Mouse (Mus musculus): Measurements from ENCODE around the gene Zbtb3. TPM values are rescaled to one million over a fixed set of nuclear protein-coding genes. Genes with fewer than 3 reads are reported as not detected.

Zbtb3 gene
- 1.8 TPM in 2 replicates for polyA plus RNA-seq (2012; rRNA removed)

DNA sequence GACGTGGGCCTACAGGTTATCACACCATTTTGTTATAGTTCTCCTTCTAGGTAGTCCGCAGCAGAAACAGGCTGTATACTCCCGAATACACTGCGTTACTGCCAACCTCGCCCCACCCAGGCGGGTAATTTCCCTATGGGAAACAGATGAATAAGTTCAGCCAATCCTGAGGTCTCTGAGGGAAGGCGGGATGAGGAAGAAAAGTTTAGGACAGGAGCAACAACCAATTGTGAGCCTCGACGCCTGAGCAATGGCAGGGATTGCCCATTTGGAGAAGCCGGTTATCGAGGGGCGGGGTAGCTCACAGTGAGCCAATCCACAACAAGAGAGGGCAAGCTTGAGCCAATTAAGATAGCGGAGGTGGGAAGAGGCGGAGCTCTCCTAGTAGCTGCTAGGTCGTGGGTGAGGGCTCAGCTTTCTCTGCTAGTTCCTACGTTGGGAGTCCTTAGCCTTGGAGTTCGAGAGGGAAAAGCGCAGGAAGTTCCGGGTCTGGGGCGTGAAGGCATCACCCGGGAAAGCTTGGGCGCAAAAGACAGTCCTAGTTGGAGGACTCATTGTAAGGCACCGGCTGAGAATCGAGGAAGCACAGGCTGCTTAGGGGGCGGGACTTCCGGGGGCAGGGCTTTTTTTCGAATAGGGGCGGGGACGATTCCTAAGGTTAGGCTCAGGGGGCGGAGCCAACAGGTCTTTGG is at the start of gene Zbtb3:
TSS of gene Zbtb3 (plus strand) at position 426 of the 692 bp plus-strand sequence.
- under 1% methylated on average over 30 of the region's 30 CpGs for WGBS

DNA sequence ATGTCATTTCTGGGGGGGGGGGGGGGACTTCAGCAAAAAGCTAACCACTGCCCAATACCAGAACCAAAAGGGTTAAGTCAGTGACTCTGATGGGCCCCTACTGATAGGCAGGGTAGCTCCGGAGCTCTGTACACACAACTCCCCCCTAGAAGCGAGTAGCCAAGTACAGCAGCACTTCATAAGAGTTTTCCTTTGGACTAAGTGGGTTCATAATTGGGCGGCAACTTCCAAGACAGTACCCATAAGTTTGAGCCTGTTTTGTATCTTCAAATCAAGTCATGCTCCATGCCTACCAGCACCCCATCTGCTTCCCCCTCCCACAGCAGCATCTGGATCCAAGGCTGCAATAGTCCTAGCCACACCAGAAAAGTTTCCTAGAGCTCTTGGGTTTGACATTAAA is 46.7 kb upstream of the Zbtb3 start:
- WGBS: 57% methylated on average over 3 of the region's 3 CpGs
- DNase-seq (ENCODE audit: low read depth, low spot score): no peak

More for the DNA sequence above, at the start of gene Zbtb3:
- DNase-seq (ENCODE audit: low read depth, low spot score): peak; percentile 99

DNA sequence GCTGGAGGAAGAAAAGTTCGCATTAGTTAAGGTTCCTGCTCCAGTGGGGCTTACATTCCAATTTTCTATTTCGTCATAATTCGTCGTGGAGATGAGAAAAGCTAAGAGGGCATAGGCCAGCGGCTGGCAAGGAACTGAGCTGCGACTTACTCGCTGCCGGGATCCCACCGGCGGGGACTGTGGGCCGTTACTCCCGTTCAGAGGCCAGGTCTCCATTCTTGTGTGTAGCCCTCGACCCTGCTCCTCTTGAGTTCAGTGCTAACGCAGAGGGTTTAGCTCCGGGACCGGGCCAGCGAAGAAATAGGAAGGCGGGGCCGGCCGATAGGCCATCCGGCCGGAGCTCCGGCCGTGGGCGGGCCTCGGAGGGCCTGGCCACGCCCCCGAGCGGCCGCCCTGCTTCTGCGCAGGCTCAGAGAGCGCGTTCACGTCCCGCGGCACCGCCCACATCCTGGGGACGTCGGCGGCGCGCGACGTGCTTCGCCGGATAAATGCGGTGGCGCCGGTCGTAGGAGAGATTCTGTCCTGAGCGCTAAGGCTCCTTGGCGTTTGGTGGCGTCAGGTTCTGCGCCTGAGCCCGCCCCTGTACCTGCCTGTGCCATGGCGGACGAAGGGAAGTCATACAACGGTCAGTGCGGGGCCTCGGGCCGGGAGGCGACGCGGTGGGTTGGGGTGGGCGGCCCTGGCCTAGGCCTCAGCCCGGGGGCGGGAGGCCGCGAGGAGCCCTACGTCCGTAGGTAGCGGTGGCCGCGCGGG is 45.5 kb upstream of the Zbtb3 start, which contains the start of gene Nxf1:
TSS of gene Nxf1 (plus strand) at position 439 of the 753 bp plus-strand sequence.
- under 1% methylated on average over 75 of the region's 75 CpGs for WGBS
- DNase-seq (ENCODE audit: low read depth, low spot score): peak; percentile 67

DNA sequence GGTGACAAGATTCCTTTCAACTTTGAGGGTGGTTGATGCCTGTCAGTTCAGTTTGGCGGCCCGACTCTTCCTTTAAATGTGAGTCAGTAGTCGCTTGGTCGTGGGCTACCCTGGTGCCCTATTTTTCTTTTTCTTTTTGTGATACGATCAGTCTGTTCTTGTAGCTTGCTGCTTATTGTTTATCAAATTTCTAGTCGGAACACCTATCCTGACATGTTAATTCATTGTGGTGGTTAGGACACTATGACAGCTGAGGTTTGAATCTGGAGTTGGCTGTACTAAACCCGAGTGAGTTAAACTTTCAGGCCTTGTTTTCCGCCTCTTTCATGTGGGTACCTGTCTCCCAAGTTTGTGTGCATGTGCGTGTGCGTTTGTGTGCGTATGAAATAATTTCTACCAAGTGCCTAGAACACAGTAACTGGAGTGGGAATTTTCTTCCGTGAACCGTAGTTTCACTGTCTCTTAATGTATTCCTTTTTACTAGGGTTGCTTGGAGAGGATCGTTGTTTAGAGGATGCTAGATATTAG is 44.8 kb upstream of the Zbtb3 start:
- DNase-seq (ENCODE audit: low read depth, low spot score): no peak
- 1% methylated on average over 14 of the region's 14 CpGs for WGBS

DNA sequence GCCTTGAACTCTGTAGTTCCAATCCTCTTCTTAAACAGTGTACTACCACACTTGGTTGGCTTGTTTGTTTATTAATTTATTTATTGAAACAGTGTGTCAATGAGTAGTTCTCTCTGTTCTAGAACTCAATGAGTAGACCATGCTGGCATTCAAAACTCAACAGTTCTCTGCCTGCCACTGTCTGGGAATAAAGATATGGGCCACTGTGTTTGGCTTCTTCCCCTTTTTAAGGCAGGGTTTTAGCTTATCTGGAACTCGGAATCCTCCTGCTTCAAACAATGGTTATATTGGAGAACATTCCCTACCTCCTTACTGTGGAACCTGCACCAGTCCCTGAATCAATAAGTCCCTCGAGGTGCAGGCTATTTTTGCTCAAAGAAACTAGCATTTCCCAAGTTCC is 43.5 kb upstream of the Zbtb3 start:
- WGBS: 70% methylated on average over 2 of the region's 2 CpGs
- DNase-seq (ENCODE audit: low read depth, low spot score): no peak

DNA sequence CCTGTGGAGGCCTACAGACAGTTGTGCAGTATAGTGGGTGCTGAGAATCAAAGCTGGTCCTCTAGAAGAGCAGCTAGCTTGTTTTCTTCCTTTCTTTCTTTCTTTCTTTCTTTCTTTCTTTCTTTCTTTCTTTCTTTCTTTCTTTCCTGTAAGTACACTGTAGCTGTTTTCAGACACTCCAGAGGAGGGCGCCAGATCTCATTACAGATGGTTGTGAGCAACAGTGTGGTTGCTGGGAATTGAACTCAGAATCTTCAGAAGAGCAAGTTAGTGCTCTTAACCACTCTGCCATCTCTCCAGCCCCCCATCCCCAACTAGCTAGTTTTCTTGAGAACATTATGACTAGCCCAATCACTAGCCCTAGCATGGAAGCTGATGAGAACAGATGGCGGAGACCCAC is 41.6 kb upstream of the Zbtb3 start:
- WGBS: 93% methylated on average over 2 of the region's 2 CpGs
- DNase-seq (ENCODE audit: low read depth, low spot score): no peak

DNA sequence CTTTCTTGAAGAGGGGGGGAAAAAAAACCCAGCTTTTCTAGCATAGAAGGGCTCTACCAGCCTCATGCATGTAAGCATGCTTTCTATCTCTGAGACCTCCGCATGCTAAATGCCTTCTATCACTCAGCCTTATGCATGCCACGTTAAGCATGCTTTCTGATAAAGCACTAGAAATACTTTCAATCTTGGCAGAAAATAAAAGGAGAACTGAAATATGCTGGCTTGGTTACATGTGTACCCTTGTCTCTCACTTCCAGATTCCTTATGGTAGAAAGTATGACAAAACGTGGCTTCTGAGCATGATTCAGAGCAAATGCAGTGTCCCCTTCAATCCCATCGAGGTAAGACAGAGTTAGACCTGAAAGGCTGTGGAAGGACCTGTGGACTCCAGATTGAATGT is 39.1 kb upstream of the Zbtb3 start:
- WGBS: 84% methylated on average over 4 of the region's 4 CpGs
- no peak for DNase-seq (ENCODE audit: low read depth, low spot score)

DNA sequence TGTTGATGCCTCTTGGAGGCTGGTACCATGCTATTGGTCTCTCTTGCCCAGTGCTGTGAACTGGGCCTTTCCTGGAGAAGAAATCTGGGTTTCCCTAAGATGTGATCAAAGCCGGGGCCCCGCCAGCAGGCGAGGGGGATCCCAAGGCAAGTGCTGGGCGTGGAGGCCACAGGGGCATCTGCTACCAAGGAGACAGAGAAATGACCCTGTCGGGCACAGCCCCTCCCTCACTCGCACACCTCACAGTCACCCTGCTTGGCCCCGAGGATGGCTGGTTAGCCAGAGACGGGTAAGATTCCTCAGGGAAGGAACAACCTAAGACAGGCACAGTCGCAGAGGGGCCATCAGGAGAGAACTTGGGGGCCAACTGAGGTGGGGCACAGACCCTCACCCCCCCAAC is 36.8 kb upstream of the Zbtb3 start:
- DNase-seq (ENCODE audit: low read depth, low spot score): no peak
- 96% methylated on average over 9 of the region's 9 CpGs for WGBS

DNA sequence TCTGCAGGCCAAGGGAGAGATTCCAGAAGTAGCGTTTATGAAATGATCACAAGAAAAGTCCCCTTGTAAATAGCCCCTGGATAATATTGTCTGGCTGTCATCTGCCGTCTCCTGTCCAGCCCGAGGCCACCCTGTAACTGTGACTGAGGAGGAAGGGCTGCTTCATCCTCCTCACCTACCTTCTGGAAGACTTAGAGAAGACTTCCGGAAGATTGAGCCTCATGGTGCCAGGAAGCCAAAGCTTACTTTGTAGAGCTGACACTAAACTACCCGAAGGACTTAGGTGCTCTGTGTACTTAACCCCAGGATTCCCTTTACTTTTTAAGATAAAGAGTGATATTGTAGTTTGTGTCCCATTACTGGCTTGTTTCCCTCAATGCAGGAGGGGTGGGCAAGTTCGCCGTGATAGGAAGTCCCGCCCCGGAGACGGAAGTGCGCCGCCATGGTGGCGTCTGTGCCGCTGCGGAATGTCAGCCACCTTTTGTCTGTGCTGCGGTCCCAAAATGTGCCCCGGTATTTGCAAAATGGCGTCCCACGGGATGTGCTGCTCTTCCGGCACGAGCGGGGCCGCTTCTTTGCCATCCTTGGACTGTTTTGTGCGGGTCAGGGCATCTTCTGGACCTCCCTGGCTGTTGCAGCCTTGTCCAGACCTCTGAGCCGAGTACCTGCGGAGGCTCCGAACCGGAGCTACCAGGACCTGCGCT is 31.6 kb upstream of the Zbtb3 start, which contains the start of gene Tmem223:
TSS of gene Tmem223 (plus strand) at position 430 of the 704 bp plus-strand sequence.
- peak; percentile 52 for DNase-seq (ENCODE audit: low read depth, low spot score)
- WGBS: 10% methylated on average over 29 of the region's 29 CpGs

DNA sequence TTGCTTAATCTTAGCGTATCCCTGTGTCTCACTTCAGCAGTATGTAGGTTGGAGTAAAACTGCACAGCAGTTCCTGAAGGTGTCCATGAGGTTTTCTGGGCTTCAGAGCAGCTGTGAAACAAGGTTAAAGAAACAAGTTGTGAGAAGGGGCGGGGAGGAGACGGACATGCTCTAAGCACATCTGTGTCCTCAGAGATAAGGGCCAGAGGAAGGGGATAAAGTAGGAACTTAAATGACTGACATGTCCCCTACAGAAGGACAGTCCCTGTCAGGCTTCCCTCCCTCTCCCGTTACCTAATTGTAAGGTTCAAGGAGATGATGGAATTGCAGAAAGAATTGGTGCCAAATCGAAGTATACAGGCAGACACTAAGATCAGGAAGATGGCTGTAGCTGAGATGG is 29.4 kb upstream of the Zbtb3 start:
- no peak for DNase-seq (ENCODE audit: low read depth, low spot score)
- WGBS: 51% methylated on average over 5 of the region's 5 CpGs

DNA sequence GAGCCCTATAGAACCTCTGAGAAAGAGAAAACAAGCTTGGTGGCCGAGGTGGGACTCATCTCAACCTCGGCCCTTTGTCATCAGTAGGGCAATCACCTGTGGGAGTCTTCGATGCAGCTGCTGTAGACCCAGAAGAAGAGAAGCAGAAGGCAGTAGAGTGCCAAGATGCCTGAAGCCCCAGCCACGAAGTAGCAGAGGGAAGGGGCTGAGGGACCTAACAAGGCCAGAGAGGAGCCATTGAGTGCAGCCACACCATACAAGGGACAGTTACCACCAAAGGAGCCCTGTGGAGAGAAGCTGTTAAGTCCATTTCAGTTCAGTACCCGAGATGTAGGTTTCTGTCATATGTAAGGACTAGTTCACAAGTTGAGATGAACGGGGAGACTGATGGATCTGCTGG is 28.9 kb upstream of the Zbtb3 start:
- 15% methylated on average over 6 of the region's 6 CpGs for WGBS
- DNase-seq (ENCODE audit: low read depth, low spot score): no peak

DNA sequence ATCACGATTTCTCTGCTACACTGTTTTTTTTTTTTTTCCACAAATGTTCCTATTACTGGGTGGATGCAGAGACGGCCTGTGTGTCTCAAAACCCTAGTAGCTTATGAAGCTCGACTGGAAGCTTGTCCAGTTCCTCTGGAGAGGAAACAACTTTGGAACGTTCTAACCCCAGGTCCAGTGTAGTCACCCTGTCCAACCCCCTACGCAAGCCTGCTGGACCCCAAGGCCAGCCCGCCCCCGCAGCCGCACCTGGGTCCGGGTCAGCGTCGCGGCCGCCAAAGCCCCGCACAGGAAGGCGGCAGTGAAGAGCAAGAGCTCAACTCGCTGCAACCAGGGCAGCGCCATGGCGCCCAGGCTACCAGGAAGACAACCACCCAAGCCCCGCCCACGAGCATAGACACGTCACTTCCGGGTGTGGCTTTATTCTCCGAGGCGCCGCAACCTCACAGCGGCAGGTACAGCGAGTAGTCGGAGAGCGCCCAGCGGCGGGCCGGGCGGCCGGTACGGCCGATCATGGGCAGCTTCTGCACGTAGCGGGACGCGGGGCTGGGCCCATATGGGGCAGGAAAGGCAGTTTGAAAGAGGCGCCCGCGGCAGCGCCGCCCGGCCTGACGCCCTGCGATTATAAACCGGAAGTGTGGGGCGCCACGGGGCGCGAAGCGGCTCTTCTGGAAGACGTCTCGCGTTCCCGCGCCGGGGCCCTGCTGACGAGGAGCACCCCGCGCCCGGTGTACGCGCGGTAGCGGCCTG is 28.1 kb upstream of the Zbtb3 start, which contains the start of gene Tmem179b:
TSS of gene Tmem179b (minus strand) at position 382 of the 750 bp plus-strand sequence.
- peak; percentile 93 for DNase-seq (ENCODE audit: low read depth, low spot score)
- under 1% methylated on average over 68 of the region's 68 CpGs for WGBS

DNA sequence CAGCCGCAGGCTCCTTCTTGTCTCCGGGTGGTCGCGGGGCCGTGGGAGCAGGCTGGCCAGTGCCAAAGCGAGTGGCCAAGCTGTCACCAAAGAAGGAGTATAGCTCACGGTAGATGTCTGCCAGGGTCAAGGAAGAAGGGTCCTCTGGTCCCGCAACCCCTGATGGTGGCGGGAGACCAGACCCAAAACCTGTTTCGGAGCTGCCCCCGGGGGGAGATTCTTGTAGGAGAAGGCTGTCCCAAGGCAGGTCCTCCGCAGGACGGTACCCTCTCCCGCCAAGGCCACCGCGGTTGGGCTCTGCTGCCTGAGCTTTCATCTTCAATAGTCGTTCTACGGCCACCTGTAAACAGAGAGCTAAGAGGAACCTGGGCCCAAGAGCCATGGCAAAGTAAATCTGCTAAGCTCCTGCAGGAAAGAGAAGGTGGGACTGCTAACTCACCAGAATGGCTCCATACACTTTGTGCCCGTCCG is 27.4 kb upstream of the Zbtb3 start:
- no peak for DNase-seq (ENCODE audit: low read depth, low spot score)

DNA sequence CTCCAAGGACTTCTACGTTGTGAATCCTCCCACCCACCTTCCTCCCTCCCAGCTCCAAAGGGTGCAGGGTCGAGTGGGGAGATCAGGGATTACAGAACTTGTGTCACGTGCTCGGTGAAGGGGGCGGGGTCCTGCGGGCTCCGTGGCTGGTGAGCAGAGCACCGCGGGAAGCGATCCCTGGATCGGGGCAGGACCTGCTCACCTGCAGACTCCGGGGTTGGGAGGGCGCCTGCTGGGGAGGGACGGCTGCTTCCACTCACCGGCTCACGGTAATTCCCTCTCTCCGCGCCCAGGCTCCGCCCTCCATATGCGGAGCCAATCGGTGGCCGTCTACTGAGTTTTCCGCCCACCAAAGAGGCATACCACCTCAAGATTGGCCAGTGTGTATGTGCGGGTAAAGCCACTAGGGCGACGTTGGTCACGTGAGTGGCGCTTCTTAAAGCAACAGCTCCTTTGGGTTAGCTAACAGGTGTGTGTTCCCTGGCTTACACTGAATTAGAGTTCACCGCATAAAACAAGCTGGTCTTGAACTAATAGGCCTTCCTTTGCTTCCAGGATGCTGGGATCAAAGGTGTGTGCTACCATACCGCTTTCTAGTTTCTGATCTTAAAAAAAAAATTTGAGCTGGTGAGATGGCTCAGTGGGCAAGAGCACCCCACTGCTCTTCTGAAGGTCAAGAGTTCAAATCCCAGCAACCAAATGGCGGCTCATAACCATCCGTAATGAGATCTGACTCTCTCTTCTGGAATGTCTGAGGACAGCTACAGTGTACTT is 16.2 kb upstream of the Zbtb3 start, which contains the start of gene Taf6l:
TSS of gene Taf6l (minus strand) at position 410 of the 774 bp plus-strand sequence.
- DNase-seq (ENCODE audit: low read depth, low spot score): peak; percentile 95
- under 1% methylated on average over 32 of the region's 32 CpGs for WGBS

More for the DNA sequence above, 27.4 kb upstream of the Zbtb3 start:
- WGBS: 3% methylated on average over 20 of the region's 20 CpGs

DNA sequence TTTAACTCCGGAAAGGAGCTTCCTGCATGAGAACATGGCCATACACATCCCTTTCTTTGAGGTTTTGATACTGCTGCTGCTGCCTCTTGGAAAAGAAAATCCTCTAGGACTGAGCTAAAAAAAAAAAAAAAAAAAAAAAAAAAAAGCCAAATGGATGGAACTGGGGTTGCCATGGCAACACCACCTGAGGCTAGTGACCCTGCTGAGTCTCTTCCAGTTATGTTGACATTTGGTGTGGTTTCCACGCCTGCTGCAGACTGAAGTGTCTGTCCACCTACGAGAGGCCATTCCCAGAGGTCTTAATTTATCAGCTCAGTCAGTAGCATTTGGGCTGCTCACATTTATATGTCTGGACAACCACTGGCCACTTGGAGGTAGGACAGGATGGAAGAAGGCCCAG is 13.8 kb upstream of the Zbtb3 start:
- 47% methylated on average over 3 of the region's 3 CpGs for WGBS
- no peak for DNase-seq (ENCODE audit: low read depth, low spot score)

DNA sequence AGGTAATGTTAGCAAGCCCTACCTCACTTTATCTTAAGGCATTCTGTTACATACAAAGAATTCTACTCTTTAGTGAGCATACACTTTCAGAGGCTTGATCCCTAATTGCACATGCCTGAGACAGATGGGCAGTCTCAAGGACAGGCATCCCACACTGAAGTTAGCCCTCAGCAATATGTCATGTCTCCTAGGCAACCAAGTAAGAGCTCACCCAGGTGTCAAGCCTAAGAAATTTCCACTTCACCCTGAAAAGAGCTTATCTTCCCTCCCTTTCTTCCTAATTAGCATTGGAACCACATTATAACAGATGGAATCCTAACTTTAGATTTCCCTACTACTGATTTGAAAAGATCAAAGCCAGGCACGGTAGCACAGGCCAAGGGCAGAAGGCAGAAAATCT is 13.2 kb upstream of the Zbtb3 start:
- no peak for DNase-seq (ENCODE audit: low read depth, low spot score)
- WGBS: 65% methylated on average over 1 of the region's 1 CpGs

DNA sequence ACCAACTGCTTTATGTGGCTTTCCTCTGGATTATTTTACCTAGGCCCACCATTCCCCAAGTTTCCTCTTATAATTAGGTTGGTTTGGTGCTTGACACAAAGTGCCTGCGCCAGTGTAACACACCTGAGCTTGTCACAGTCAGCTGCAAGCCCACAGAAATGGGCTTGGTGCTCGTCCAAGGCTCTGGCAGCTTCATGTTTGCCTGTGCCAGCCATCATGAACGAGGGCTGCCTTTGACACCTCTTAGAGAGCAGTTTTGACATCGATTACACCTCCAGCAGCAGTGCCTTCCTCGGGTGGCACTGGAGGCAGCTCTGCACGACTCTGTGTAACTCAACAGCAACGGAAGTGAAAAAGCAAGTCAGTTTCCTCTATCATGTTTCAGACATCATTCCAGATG is 12.2 kb upstream of the Zbtb3 start:
- 80% methylated on average over 7 of the region's 7 CpGs for WGBS
- DNase-seq (ENCODE audit: low read depth, low spot score): no peak

DNA sequence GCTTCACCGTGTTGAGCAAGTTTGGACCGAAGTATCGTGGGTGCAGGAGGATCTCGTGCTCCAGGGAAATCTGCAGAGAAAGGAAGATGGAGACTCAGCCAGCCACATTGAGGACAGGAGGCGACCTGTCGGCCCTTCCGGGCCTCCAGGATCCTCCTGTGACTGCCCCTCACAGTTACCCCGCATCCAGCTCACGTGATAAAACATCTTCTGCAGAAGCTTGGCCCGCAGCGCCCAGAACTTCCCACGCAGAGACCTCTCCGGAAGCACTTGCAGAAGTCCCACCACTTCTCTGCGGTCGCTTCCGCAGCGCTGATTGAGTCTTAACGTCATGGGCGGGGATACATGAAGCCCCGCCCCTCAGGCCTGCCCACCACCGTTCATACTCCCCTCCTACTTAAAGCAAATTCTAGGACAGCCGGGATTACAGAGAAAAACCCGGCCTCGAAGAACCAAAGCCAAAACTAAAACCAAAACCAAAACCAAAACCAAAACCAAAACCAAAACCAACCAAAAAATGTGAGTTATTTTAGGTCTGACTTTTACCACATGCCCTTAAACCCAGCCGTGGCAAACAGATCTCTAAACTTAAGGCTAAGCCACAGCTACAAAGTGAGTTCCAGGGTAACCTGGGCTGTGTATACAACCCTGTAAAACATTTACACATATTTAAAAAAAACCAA is 4.0 kb upstream of the Zbtb3 start, which contains the start of gene Polr2g:
TSS of gene Polr2g (minus strand) at position 314 of the 683 bp plus-strand sequence.
- WGBS: under 1% methylated on average over 25 of the region's 25 CpGs

More for the DNA sequence above, 4.0 kb upstream of the Zbtb3 start, which contains the start of gene Polr2g:
- peak; percentile 86 for DNase-seq (ENCODE audit: low read depth, low spot score)
